Mouse (Mus musculus): ENCODE measurements at regions not wholly inside any gene's neighbourhood (a gene's known extent, or its start where the extent isn't known, plus 50 kb on each side); places are given as distances from the start of the nearest gene placed in this dataset.

DNA sequence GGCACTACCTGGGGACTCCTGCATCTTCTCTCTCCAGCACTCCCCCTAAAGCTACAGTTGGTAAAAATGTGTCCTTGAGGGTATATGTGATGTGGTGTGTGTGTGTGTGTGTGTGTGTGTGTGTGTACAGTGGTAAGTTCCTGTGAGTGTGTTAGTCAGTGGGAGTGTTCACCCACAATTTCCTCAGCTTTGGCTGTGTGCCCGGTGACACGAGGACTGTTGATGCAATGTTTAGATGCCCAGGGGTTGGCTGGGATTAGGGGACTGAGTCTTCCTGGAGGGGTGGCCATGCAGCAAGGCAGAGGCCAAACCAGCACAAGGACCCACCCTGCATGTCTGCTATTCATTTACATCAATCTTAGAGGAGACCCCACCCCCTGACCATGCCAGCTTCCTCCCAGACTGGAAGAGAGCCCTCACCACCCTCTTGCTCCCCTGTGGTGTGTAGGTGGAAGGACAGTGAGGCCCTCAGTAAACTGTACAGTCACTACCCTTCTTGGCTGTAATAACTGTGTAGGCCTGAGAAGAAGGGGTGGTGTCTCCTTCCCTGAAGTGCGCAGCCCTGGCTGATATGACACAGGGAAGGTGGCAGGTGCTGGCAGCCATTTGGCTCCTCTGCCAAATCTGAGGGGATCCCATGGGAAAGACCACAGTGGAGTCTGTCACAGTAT, 75.8 kb upstream of the Gm26897 start:
- no peak for TF ChIP-seq CTCF (IDR thresholded peaks at IDR 0.05; ENCODE audit: insufficient read depth, low read length)
- no peak for TF ChIP-seq POLR2A (IDR thresholded peaks at IDR 0.05; ENCODE audit: borderline replicate concordance, extremely low read depth, low read depth, low read length)
